Mouse (Mus musculus): ENCODE measurements around the gene Ubl7. TPM values are rescaled to one million over a fixed set of nuclear protein-coding genes. Genes with fewer than 3 reads are reported as not detected.

Ubl7 gene
- 169 and 177 TPM in 2 replicates for polyA plus RNA-seq (2015; fragmentation: Nextera tagmentation; extraction: Ambion mirVana)

- ATAC-seq: peak; percentile 98
- Histone ChIP-seq H3K9ac (ENCODE audit: low read depth, low read length) (peak within 1 kb of the TSS; percentile 70), H3K4me1 (ENCODE audit: control insufficient read depth, insufficient read depth, low read depth, low read length) (peaks cover 8% of the 10 kb centered on the region), H3K36me3 (ENCODE audit: control insufficient read depth, insufficient read depth, low read length) (peaks cover under 1% of the 10 kb centered on the region; the same call in 1 of the 2 replicates), H3K4me3 (ENCODE audit: low read length) (peak within 1 kb of the TSS; percentile 59), H3K9me3 (ENCODE audit: control insufficient read depth, low read length) (no peaks in the 10 kb centered on the region), H3K27ac (ENCODE audit: low read depth, low read length) (peak within 1 kb of the TSS; percentile 74), H3K4me2 (ENCODE audit: low read length) (peak within 1 kb of the TSS; percentile 79), H3K27me3 (replicated peaks; ENCODE audit: control insufficient read depth, insufficient read depth, low read length) (no peaks in the 10 kb centered on the region)
- WGBS: under 1% methylated on average over 47 of the region's 47 CpGs
These were observed at the start of gene Ubl7 for GRCm38 (mm10) chr9:57910254-57911160. TSS of gene Ubl7 (plus strand) at chr9:57910979.

DNA sequence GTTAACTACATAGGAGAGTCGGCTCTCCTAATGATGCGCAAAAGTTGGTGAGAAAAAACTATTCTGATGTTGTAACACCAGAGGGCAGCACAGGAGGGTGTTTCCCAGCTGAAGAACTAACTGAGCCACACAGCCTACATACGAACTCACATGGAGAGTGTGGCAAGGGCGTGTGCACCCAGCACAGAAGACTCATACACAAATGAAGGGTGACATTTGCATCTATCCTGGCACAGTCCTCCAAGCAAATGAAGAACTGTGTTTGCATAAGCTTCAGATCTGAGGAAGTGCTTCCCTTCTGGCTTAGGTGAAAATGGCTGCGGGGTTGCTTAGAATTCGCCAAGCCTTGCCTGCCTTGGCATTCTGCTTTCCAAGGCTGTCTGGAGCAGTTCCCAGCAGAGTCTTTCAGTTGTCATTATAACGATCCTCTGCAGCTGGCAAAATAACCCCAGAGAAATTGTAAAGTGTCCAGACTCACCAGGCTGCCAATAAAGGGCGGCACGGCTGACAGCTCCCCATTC, 48.8 kb upstream of the Ubl7 start:
- H3K9ac ChIP-seq (ENCODE audit: low read depth, low read length): no peak overlapping the region
- WGBS: 23% methylated on average over 9 of the region's 9 CpGs

GRCm38 (mm10) chr9:57864336-57864735, 46.4 kb upstream of the Ubl7 start:
- Histone ChIP-seq H3K4me2 (ENCODE audit: low read length) (no peak overlapping the region), H3K27ac (ENCODE audit: low read depth, low read length) (no peak overlapping the region), H3K9ac (ENCODE audit: low read depth, low read length) (no peak overlapping the region), H3K27me3 (replicated peaks; ENCODE audit: control insufficient read depth, insufficient read depth, low read length) (no peaks in the 10 kb centered on the region), H3K4me3 (ENCODE audit: low read length) (no peak overlapping the region), H3K36me3 (ENCODE audit: control insufficient read depth, insufficient read depth, low read length) (no peaks in the 10 kb centered on the region), H3K9me3 (ENCODE audit: control insufficient read depth, low read length) (no peaks in the 10 kb centered on the region), H3K4me1 (ENCODE audit: control insufficient read depth, insufficient read depth, low read depth, low read length) (no peaks in the 10 kb centered on the region)
- no peak for ATAC-seq

More for the DNA sequence above, 48.8 kb upstream of the Ubl7 start:
- H3K4me3 ChIP-seq (ENCODE audit: low read length): no peak overlapping the region
- no peaks in the 10 kb centered on the region for H3K9me3 ChIP-seq (ENCODE audit: control insufficient read depth, low read length)
- peak; percentile 94 for ATAC-seq
- peak overlapping the region; percentile 34; the same call in 1 of the 2 replicates for H3K4me2 ChIP-seq (ENCODE audit: low read length)
- H3K36me3 ChIP-seq (ENCODE audit: control insufficient read depth, insufficient read depth, low read length): no peaks in the 10 kb centered on the region
- no peaks in the 10 kb centered on the region for H3K4me1 ChIP-seq (ENCODE audit: control insufficient read depth, insufficient read depth, low read depth, low read length)
- H3K27me3 ChIP-seq (replicated peaks; ENCODE audit: control insufficient read depth, insufficient read depth, low read length): no peaks in the 10 kb centered on the region
- 0 out of 2 replicates have a peak overlapping the region, but pooled peaks have one; percentile 31 for H3K27ac ChIP-seq (ENCODE audit: low read depth, low read length)

GRCm38 (mm10) chr9:57866530-57866929, 44.2 kb upstream of the Ubl7 start:
- no peak overlapping the region for H3K27ac ChIP-seq (ENCODE audit: low read depth, low read length)
- H3K9me3 ChIP-seq (ENCODE audit: control insufficient read depth, low read length): no peaks in the 10 kb centered on the region
- H3K9ac ChIP-seq (ENCODE audit: low read depth, low read length): no peak overlapping the region
- no peak for ATAC-seq
- H3K27me3 ChIP-seq (replicated peaks; ENCODE audit: control insufficient read depth, insufficient read depth, low read length): no peaks in the 10 kb centered on the region
- 88% methylated on average over 7 of the region's 7 CpGs for WGBS
- no peaks in the 10 kb centered on the region for H3K4me1 ChIP-seq (ENCODE audit: control insufficient read depth, insufficient read depth, low read depth, low read length)
- no peak overlapping the region for H3K4me2 ChIP-seq (ENCODE audit: low read length)
- H3K4me3 ChIP-seq (ENCODE audit: low read length): no peak overlapping the region
- no peaks in the 10 kb centered on the region for H3K36me3 ChIP-seq (ENCODE audit: control insufficient read depth, insufficient read depth, low read length)

DNA sequence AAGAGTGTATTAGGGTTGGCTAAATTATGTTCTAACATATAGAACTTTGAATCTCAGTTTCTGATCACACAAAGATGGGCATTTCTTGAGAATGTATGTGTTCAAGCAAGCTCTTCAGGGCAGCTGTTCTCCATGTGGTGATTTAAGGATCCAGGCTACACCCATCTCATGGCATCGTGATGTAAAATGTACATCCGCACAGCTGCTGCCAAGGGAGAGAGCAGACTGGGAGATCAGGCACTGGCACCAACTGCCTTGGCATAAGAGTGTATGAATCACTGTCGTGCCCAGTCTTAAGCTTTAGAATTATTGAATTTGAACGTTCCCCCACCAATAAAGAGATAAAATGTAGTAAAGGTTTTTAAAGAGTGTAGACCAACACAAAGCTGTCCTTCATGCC, 43.5 kb upstream of the Ubl7 start:
- 84% methylated on average over 4 of the region's 4 CpGs for WGBS
- no peak overlapping the region for H3K4me3 ChIP-seq (ENCODE audit: low read length)
- ATAC-seq: no peak

GRCm38 (mm10) chr9:57867880-57868279, 42.9 kb upstream of the Ubl7 start:
- Histone ChIP-seq H3K4me2 (ENCODE audit: low read length) (no peak overlapping the region), H3K36me3 (ENCODE audit: control insufficient read depth, insufficient read depth, low read length) (no peaks in the 10 kb centered on the region), H3K9ac (ENCODE audit: low read depth, low read length) (no peak overlapping the region), H3K4me3 (ENCODE audit: low read length) (no peak overlapping the region), H3K27ac (ENCODE audit: low read depth, low read length) (no peak overlapping the region), H3K4me1 (ENCODE audit: control insufficient read depth, insufficient read depth, low read depth, low read length) (no peaks in the 10 kb centered on the region), H3K9me3 (ENCODE audit: control insufficient read depth, low read length) (no peaks in the 10 kb centered on the region), H3K27me3 (replicated peaks; ENCODE audit: control insufficient read depth, insufficient read depth, low read length) (no peaks in the 10 kb centered on the region)
- 85% methylated on average over 5 of the region's 5 CpGs for WGBS
- ATAC-seq: no peak

More for the DNA sequence above, 43.5 kb upstream of the Ubl7 start:
- no peak overlapping the region for H3K4me2 ChIP-seq (ENCODE audit: low read length)
- H3K4me1 ChIP-seq (ENCODE audit: control insufficient read depth, insufficient read depth, low read depth, low read length): no peaks in the 10 kb centered on the region
- H3K36me3 ChIP-seq (ENCODE audit: control insufficient read depth, insufficient read depth, low read length): no peaks in the 10 kb centered on the region
- no peak overlapping the region for H3K27ac ChIP-seq (ENCODE audit: low read depth, low read length)
- H3K9me3 ChIP-seq (ENCODE audit: control insufficient read depth, low read length): no peaks in the 10 kb centered on the region
- no peak overlapping the region for H3K9ac ChIP-seq (ENCODE audit: low read depth, low read length)
- no peaks in the 10 kb centered on the region for H3K27me3 ChIP-seq (replicated peaks; ENCODE audit: control insufficient read depth, insufficient read depth, low read length)

GRCm38 (mm10) chr9:57868767-57869166, 42.0 kb upstream of the Ubl7 start:
- Histone ChIP-seq H3K36me3 (ENCODE audit: control insufficient read depth, insufficient read depth, low read length) (no peaks in the 10 kb centered on the region), H3K9me3 (ENCODE audit: control insufficient read depth, low read length) (no peaks in the 10 kb centered on the region), H3K4me3 (ENCODE audit: low read length) (no peak overlapping the region), H3K4me2 (ENCODE audit: low read length) (no peak overlapping the region), H3K9ac (ENCODE audit: low read depth, low read length) (no peak overlapping the region), H3K27me3 (replicated peaks; ENCODE audit: control insufficient read depth, insufficient read depth, low read length) (no peaks in the 10 kb centered on the region), H3K4me1 (ENCODE audit: control insufficient read depth, insufficient read depth, low read depth, low read length) (no peaks in the 10 kb centered on the region), H3K27ac (ENCODE audit: low read depth, low read length) (no peak overlapping the region)
- ATAC-seq: no peak
- 85% methylated on average over 6 of the region's 6 CpGs for WGBS

GRCm38 (mm10) chr9:57870273-57870816, 40.4 kb upstream of the Ubl7 start:
- Histone ChIP-seq H3K27ac (ENCODE audit: low read depth, low read length) (no peak overlapping the region), H3K4me1 (ENCODE audit: control insufficient read depth, insufficient read depth, low read depth, low read length) (no peaks in the 10 kb centered on the region), H3K9me3 (ENCODE audit: control insufficient read depth, low read length) (no peaks in the 10 kb centered on the region), H3K4me3 (ENCODE audit: low read length) (no peak overlapping the region), H3K4me2 (ENCODE audit: low read length) (no peak overlapping the region), H3K36me3 (ENCODE audit: control insufficient read depth, insufficient read depth, low read length) (no peaks in the 10 kb centered on the region), H3K9ac (ENCODE audit: low read depth, low read length) (no peak overlapping the region), H3K27me3 (replicated peaks; ENCODE audit: control insufficient read depth, insufficient read depth, low read length) (no peaks in the 10 kb centered on the region)
- no peak for ATAC-seq
- 41% methylated on average over 2 of the region's 2 CpGs for WGBS

GRCm38 (mm10) chr9:57874134-57874533, 36.6 kb upstream of the Ubl7 start:
- Histone ChIP-seq H3K27me3 (replicated peaks; ENCODE audit: control insufficient read depth, insufficient read depth, low read length) (no peaks in the 10 kb centered on the region), H3K4me2 (ENCODE audit: low read length) (no peak overlapping the region), H3K9ac (ENCODE audit: low read depth, low read length) (no peak overlapping the region), H3K36me3 (ENCODE audit: control insufficient read depth, insufficient read depth, low read length) (no peaks in the 10 kb centered on the region), H3K4me1 (ENCODE audit: control insufficient read depth, insufficient read depth, low read depth, low read length) (no peaks in the 10 kb centered on the region), H3K4me3 (ENCODE audit: low read length) (no peak overlapping the region), H3K27ac (ENCODE audit: low read depth, low read length) (no peak overlapping the region), H3K9me3 (ENCODE audit: control insufficient read depth, low read length) (no peaks in the 10 kb centered on the region)
- WGBS: 80% methylated on average over 5 of the region's 5 CpGs
- no peak for ATAC-seq

Data from hindbrain, embryonic 16.5 days (tissue).